Mouse (Mus musculus) common myeloid progenitor, adult 5-6 weeks (primary cell): ENCODE results near the gene Zfp663. TPM values are rescaled to one million over a fixed set of nuclear protein-coding genes. Genes with fewer than 3 reads are reported as not detected.

ENCODE experiments used
- ATAC-seq: replicated peaks from 2 replicates; pipeline ENCODE4 v1.8.0; 2016; ENCODE audit warnings: low read depth, mild to moderate bottlenecking, moderate TSS enrichment, inconsistent platforms; ENCODE audit not compliant: poor library complexity, severe bottlenecking
- total RNA-seq: library from RNA; stranded (forward); fragments of 200-1000, 187-1606 nt; gene quantifications from 2 replicates; pipeline ENCODE4 v1.2.3, GENCODE M21; 2017

Gene Zfp663
- not detected in 2 replicates for total RNA-seq

DNA sequence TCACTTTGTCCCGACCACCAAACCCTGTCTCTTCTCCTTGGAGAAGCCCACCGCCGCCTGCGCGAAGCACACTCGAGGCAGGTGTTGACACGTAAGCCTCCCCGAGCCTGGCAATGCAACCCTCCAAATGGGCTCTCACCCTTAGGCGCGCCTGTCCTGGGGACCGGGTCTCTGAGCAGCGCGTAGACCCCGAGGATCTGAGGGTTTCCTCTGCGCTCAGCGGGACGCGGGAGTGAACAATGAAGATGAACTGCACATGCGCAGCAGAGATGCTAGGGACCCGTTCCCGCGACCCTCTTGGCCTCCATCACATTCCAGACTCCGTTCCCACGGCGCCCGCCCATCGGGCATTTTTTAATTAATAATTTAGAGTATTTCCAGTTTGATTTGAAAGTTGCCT, at the start of gene Zfp663:
Zfp663 (minus strand) TSS at position 234 of the 400 bp plus-strand sequence.
- no peak for ATAC-seq

DNA sequence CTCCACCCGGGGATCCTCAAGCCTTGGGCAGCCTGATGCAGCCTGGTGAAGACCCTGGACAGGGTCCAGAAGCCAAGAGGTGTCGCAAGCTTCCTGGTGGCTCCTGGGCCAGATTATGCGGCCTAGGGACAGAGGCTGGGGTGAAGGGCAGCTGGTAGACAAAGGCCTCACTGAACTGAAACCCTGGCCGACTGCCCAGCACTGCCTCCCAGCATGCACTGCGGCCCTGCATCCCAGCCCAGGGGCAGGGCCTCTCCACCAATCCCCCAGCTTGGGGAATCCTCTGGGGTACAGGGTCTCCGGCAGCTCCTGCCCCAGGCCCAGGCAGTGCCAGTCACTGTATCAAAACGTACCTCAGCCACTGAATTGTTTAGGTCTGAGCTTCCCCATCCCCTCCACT, 48.8 kb upstream of the Zfp663 start:
- ATAC-seq: peak; percentile 57

DNA sequence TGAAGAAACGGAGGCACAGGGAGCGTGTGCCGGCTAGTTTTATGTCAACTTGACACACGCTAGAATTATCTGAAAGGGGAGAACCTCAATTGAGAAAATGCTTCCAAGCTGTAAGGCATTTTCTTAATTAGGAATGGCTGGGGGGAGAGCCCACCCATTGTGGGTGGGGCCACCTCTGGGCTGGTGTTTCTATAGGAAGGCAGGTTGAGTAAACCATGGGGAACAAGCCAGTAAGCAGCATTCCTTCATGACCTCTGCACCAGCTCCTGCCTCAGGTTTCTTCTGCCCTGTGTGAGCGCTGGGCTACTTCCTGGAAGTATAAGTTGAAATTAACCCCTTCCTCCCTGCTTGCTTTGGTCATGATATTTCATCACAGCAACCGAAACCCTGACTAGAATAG, 47.3 kb upstream of the Zfp663 start:
- no peak for ATAC-seq

DNA sequence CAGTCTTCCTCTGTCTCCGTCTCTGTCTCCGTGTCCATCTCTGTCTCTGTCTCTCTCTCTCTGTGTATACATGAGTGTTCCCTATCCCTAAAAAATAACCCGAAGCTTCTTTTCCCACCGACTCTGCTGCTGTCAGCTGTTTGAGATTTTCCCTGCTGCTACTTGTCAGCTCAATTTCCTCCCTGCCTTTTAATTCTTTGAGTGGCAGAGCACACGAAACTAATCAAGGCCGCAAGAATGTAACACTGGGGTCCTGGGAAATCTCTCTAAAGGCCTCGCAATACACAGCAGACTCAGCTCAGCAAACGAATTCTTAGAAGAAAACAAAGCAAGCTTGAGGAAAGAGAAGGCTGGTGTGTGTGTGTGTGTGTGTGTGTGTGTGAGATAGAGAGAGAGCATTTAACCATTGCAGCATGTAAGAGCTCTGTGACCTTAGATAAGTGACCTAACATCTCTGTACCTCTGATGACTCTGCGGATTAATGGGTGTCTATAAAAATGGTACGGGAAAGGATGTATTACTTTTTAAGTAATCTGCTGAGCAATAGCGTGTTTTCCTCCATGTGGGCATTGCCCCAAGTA, 46.7 kb upstream of the Zfp663 start:
- ATAC-seq: no peak

DNA sequence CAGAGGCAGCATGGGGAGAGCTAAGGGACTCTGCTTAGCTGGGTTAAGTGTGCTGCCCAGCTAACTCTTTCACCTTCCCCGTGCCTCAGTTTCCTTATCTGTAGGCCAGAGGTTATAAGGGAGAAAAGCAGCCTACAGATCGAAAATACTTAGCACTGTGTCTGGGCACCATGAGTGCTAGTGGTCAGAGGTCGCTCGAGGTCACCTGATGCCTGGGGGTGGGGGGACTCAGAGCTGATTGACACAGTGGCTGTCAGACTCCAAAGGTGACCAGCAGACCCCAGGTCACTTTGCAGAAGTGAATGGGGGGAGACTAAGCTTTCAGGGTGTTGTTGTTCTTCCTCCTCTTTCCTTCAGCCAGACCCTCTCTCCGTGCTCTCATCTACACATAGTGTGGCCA, 45.8 kb upstream of the Zfp663 start:
- ATAC-seq: no peak

DNA sequence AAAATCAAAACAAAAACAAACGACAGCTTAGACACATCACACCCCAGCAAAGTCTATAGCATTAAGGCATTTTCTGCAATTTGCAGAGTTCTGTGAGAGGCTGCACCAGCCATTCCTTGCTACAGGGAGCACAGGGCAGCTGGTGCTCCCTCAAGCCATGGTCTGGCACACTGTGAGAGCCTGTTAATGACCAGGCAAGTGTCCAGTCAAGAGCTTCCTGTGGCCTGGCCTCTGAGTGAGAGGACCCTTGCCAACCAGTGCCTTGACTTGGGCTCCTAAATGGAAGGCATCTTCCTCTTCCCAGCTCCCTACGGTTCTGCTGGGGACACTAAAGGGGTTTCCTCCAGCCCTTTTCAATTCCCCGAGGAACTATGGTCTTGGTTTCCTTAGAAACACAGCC, 45.4 kb upstream of the Zfp663 start:
- no peak for ATAC-seq

DNA sequence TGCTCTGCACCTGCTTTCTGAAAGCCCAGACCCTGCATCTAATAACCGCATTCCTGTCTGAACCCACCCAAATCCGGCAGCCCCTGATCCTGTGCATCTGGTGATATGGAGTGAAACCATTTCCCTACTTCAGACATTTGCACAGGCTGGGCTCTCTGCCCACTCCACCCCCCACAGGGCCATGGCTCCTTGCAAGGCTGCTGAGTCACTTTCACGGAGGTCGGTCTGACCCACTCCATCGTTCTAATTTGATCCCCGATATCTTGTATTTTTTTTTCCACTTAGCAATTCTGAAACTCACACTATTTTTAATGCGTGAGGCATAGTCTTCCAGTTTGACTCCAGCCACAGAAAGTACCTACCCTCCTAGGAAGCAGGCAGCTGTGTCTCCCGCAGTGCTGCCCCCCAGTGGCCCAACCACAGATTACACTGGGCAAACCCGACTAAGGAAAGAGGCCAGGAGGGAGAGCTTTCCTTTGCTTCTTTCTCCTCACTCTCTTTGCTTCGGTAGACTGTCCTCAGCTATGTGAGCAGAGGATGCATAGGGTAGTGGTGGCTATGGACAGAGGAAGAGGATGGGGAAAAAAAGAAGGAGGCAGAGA, 39.3 kb upstream of the Zfp663 start:
- peak; percentile 63 for ATAC-seq

DNA sequence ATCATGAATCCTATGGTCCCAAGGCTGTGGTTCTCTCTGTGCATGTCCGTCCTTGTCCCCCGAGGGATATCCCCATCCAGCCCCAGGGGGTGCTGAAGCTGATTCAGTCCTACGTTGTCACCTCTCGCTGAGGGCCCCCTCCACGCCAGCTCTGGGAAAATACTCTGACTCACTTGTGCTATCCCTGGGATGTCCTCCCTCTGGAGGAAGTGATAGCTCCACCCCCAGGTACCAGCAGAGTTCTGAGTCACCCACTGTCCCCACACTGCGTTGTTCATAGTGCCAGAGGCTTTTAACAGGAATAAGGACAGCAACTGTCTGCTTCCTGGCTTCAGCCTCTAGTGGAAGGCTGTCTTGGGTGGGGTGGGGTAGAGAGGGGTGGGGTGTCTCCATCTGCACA, 36.8 kb upstream of the Zfp663 start:
- peak; percentile 31 for ATAC-seq

DNA sequence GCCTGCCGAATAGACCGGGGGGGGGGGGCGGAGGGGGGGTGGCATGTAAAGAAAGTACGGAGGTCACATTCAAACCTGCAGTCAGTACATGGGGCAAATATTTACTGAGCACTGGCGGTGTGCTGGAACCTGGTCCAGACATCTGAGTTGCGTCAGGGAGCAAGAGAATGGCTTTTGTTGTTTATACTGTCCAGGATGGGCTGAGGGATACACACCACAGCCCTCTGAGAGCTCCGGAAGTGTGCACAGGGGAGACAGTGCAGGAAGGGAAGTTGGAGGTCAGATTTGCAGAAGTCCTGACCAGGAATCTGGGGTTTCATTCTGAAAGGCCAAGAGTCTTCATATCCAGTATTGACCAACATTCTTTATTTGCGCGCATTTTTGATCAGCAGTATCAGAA, 36.4 kb upstream of the Zfp663 start:
- ATAC-seq: peak; percentile 71

DNA sequence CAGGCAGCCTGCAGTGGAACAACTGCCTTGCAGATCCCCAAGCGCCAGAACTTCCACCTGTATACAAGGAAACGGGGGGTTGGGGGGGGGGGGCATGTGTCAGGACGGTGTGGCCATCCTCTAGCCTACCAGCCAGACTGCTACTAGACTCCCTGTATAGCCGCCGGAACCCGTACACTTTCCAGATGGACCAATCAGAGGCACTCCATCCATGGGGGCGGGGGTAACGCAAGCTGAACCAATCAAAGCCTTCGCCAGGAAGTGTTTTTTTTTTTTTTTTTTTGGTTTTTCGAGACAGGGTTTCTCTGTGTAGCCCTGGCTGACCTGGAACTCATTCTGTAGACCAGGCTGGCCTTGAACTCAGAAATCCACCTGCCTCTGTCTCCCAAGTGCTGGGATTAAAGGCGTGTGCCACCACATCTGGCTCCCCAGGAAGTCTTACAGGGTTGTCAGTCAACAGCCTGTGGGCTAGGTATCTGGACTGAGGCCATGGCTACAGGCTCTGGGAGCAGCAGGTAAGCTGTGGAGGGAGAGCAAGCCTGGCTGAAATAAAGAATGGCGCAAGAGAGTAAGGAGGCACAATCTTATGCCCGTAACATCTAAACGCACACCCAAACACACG, 29.7 kb upstream of the Zfp663 start:
- ATAC-seq: no peak

DNA sequence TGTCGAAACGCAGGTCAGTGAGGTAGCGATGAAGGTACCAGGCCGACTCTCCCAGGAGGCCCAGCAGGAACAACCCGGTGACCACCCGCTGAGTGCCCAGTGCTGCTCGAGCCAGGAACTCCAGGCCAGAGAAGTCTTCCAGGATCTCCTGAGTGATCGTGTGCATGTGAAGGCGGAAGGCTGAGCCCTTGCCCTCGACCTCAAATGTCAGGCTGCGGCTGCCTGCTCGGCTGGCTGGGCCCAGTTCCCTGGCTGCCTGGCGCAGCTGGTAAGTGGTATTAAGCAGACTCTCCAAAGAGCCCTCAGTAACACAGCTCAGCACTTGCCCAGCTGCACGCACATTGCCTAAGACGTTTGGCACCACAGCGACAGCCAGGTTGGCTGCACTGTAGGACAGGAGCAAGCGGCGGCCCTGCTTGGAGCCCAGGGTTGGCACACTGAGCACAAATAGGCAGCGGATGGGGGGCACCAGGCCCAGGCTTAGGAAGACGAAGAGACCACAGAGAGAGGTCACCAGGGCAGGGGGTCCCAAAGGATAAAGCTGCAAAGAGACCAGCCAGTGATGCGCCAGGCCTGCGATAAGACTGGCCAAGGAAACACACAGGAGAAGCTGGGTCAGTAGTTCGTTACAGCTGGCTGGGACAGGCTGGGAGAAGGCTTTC, 29.1 kb upstream of the Zfp663 start:
- no peak for ATAC-seq

DNA sequence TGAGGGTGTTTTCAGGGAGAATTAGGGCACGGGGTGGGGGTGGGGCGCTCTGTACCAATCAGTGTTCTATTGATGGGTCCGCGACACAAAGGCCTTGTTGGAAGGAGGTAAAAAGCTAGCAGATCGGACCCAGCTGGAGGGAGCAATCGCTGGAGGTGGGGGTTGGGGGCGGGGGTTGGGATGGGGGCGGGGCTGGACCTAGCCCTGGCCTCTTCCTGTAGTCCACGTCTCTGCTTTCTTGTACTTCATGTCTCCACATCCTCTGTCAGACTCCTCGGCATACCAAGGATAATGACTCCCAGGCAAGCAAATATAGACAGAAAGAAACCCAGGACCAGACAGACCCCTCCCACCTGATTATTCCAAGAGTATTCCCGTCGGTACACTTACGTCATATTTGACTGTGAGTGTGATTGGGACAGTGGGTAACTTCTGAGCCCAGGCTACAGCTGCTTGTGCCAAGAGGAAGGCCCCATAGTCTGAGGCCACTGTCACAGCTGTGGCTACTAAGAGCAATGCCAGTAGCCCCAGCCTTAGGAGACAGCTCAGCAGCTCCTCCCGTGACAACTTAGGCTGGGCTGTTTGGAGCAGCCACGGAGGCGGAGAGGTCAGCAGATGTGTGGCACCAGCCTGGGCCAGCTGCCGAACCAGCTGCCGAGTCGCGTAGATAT, 28.4 kb upstream of the Zfp663 start:
- no peak for ATAC-seq

DNA sequence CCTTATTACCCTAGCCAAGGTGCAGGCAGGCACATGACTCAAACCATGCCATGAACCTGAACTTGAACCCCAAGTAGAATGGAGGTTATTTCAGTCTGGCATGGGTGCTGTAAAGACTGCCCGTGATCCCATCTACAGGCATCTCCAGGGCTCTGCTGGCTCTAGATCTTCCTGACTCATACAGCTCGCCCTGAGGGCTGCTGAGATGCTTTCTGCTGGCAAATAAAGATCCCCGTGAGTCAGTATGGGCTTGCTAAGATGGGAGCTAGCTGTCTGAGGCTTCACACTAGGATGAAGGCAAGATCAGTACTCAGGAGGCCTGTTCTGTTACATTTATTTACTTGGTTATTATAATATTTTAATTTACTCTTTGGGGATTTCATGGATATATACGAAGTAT, 23.6 kb upstream of the Zfp663 start:
- ATAC-seq: no peak

DNA sequence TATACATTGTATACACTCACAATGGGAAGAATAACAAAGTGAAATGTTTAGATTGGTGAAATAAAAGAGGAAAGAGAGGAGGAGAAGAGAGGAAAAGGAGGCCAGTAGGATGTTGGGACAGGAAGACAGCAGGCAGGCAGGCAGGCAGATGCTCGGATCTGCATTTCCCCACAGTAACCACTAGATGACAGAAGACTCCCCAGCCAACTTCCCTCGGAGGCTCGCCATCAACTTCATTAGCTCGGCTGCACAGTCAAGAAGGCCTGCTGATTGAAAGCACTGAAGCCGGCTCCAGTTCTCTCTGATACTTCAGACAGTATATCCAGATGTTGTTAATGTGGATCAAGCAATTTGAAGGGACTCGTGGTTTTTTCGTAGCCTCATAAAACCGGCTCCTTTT, 23.0 kb upstream of the Zfp663 start:
- peak; percentile 89 for ATAC-seq

DNA sequence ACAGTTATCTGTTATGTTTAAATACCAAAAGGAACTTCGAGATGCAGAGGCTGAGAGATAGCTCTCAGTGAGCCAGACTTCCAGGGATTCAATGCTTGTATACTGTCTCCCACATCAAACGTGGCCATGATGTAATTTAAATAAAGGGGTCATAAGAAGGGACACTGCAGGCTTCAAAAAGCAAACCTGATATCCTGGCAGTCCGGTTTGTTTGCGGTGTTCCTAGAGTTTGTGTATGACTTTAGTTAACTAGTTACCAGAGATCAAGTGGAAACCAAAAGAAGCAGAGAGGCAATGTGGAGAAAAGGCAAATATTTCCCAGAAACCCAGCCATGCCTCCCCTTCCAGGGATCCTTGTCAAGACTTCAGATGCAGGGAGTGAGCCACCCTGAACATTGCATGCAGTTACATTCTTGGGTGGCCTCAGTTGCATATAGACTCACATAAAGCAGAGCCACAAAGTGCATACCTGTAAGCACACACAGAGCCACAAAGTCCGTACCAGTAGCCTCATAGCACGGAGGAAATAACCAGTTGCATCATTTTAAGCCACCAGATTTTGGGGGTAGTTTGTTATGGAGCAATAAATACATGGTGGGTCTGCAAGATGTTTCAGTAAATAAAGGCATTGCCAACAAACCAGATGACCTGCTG, 20.9 kb upstream of the Zfp663 start:
- ATAC-seq: no peak

DNA sequence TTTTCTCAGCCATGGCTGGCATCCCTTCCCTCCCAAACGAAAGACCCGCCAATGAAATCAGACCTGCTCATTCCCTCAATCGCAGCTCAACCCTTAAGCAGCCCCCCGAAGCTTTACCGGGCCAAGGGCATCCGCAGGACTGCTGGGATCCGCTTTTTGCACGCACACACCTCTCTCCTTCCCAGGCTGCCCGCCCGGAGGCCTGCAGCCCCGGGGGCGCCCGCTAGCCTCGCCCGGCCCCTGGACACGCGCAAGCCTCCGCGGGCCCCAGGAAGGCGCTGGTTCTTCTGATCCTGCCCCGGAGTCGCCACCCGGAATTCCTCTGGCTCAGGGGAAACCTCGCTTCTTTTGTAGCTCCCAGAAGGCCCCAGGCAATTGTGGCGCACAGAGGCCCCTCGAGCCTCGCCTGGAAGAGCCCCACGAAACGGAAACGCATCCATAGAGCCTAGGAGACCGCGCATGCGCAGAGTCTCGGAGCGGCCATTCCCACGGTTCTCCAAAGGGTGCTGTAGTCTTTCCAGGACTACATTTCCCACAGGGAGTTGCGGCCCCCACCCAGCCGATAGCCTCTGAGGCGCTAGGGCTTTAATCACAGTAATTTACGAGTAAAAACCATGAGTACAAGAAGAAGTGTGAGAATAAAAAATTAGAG, 19.4 kb upstream of the Zfp663 start, which contains the start of gene Zfp334:
Zfp334 (minus strand) TSS at position 416 of the 652 bp plus-strand sequence.
- ATAC-seq: no peak

DNA sequence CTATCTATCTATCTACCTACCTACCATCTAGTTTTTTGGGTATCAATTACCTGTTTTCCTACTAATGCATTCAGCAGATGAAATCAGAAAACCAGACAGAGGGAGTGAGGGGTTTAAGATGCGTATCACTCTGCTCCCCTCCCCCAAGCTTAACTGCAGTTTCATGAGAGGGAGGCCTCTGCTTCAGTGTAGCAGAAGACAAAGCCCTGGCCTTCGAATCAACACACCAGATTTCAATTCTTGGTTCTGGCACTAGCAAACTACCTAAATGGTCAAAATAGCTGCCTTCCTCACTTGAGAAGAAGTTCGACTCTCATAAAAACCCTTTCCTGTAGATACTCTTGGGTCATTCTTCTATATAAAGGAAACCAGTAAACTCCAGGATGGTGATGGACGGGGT, 18.8 kb upstream of the Zfp663 start:
- no peak for ATAC-seq

DNA sequence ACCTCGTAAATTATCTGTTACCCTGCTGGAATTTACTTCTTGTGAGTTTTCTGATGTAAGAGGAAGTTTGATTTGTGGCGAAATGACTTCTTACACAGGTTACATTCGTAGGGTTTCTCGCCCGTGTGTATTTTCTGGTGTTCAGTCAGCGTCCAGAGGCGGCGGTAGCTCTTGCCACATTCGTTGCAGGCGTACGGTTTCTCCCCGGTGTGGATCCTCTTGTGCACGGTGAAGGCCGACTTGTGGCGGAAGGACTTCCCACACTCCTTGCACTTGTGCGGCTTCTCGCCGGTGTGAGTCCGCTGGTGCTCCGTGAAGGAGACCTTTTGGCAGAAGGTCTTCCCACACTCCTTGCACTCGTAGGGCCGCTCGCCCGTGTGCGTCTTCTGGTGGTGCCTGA, 11.5 kb upstream of the Zfp663 start:
- no peak for ATAC-seq

DNA sequence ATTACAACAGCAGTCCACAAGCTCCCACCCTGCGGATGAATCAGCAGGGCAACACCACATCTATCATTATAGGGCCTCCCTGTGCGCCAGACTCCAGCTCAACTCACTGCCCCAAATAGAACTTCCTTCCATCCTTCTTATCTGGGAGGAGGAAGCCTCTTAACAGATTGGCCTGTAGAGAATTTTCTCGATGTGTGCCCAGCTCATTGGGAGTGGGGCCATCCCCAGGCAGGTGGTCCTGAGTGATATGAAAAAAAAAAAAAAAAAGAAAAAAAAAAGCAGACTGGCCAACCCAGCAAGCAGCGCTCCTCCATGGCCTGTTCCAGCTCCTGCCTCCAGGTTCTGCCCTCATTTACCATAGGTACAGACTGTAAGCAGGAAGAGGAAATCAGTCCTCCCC, 7.5 kb upstream of the Zfp663 start:
- peak; percentile 25; the same call in 1 of the 2 replicates for ATAC-seq

DNA sequence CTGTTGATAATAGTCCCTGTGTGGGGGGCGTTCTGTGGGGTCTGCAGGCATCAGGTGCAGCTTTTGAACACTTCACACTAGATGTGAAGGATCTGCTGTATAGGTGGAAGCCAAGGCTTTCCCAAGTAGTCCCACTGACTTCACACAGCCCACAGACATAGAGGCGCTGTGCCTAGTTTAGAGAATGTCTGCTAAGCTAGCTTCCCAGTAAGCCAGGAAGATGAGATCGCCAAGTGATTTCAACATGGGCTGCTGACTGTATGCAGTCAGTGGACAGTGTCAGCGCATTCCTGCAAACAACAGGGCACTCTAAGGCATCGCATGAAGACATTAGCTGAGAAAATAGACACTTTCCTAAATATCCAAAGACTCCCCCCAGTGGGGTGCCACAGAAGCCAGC, 6.9 kb upstream of the Zfp663 start:
- no peak for ATAC-seq
